25 mouse cellular contexts compared by ENCODE assay signal in the genomic region with DNA sequence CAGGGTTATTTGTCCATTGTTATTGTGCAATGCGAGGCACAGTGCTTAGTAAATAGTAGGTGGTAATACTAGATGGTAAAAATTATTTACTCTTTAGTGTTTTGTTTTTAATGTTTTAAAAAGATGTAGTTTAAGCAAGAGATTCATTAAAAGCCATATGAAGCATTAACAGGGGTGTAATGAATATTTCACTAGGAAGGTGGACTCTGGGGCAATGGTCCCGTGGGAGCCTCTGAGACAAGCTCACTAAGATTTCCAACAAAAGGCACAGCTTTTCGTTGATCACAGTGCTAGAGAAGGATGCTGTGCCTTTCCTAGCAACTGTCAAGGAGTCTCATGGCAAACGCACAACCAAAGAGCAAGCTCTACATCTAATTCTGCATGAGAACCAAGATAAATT. TPM values are rescaled to one million over a fixed set of nuclear protein-coding genes. Genes with fewer than 3 reads are reported as not detected.
"Had no signal": no experiment of that assay in that cellular context is flagged by ENCODE, and none has a peak within 500 bp of the region (broad histone marks: within the 10 kb centered on the region; RNA-seq: fewer than 3 reads in every experiment).

A gene (plus strand): TSS at position 301 of the 400 bp plus-strand sequence.

- H3K36me3 ChIP-seq: neural tube, embryonic 12.5 days; neural tube, embryonic 13.5 days; neural tube, embryonic 15.5 days; stomach, embryonic 15.5 days had no signal

- H3K9ac ChIP-seq: neural tube, embryonic 12.5 days; neural tube, embryonic 13.5 days; neural tube, embryonic 15.5 days; stomach, embryonic 15.5 days had no signal

- DNase-seq: right cerebral cortex, adult 18-20 months; right cerebral cortex, postnatal 14 days; right cerebral cortex, postnatal 25 days; right cerebral cortex, postnatal 4 days; spleen, adult 18-20 months; thymus, adult 18-20 months; thymus, adult 2 months; thymus, postnatal 14 days; thymus, postnatal 25 days; thymus, postnatal 36 days; thymus, postnatal 4 days had no signal

- H3K9me3 ChIP-seq: neural tube, embryonic 12.5 days; neural tube, embryonic 13.5 days; neural tube, embryonic 15.5 days; stomach, embryonic 15.5 days had no signal

- H3K4me2 ChIP-seq: neural tube, embryonic 12.5 days; neural tube, embryonic 13.5 days; neural tube, embryonic 15.5 days; stomach, embryonic 15.5 days had no signal

- H3K4me3 ChIP-seq: neural tube, embryonic 12.5 days; neural tube, embryonic 13.5 days; neural tube, embryonic 15.5 days; stomach, embryonic 15.5 days had no signal

- H3K27me3 ChIP-seq: neural tube, embryonic 12.5 days; neural tube, embryonic 13.5 days; neural tube, embryonic 15.5 days; stomach, embryonic 15.5 days had no signal

- H3K4me1 ChIP-seq: neural tube, embryonic 12.5 days; neural tube, embryonic 13.5 days; neural tube, embryonic 15.5 days; stomach, embryonic 15.5 days had no signal

- H3K27ac ChIP-seq: neural tube, embryonic 12.5 days; neural tube, embryonic 13.5 days; neural tube, embryonic 15.5 days; stomach, embryonic 15.5 days; stomach, postnatal 0 days had no signal

RNA-seq across cellular contexts. Expression of the gene that starts here (rescaled TPM):
- polyA plus RNA-seq: neural tube, embryonic 11.5 days; neural tube, embryonic 12.5 days; neural tube, embryonic 13.5 days; neural tube, embryonic 14.5 days; neural tube, embryonic 15.5 days; small intestine, adult 2 months; spleen, adult 2 months; stomach, embryonic 14.5 days; stomach, embryonic 15.5 days; stomach, embryonic 16.5 days; stomach, postnatal 0 days; testis, adult 2 months; thymus, adult 2 months; thymus, postnatal 0 days; urinary bladder, adult 2 months had no signal
